Mouse (Mus musculus): ENCODE measurements at regions not wholly inside any gene's neighbourhood (a gene's known extent, or its start where the extent isn't known, plus 50 kb on each side); places are given as distances from the start of the nearest gene placed in this dataset.

GRCm38 (mm10) chr3:56764336-56764735 lies 537.5 kb downstream of the Tm4sf1 start:
- no peak for TF ChIP-seq POLR2A (IDR thresholded peaks at IDR 0.05; ENCODE audit: extremely low read depth, insufficient read depth, low read length)
- TF ChIP-seq CTCF (IDR thresholded peaks at IDR 0.05; ENCODE audit: low read depth, low read length), result no peak
- Histone ChIP-seq H3K4me3 (ENCODE audit: insufficient read depth, low read depth, low read length) (no peak overlapping the region), H3K9ac (ENCODE audit: low read depth, low read length) (no peak overlapping the region), H3K27me3 (ENCODE audit: control insufficient read depth, insufficient read depth, low read length) (no peaks in the 10 kb centered on the region), H3K79me2 (ENCODE audit: control insufficient read depth, insufficient read depth, low read length) (no peaks in the 10 kb centered on the region), H3K27ac (replicated peaks; ENCODE audit: insufficient read depth, low read depth, low read length) (no peak overlapping the region), H3K4me1 (ENCODE audit: control insufficient read depth, insufficient read depth, low read length) (no peaks in the 10 kb centered on the region), H3K36me3 (ENCODE audit: control insufficient read depth, insufficient read depth, low read length) (no peaks in the 10 kb centered on the region)
- DNase-seq (ENCODE audit: extremely low read depth, low read depth, low spot score), result no peak
- WGBS, result 79% methylated on average over 3 of the region's 3 CpGs

- no peaks in the 10 kb centered on the region for H3K36me3 ChIP-seq (ENCODE audit: control insufficient read depth, insufficient read depth, low read length)
- WGBS, result 88% methylated on average over 6 of the region's 6 CpGs
- no peaks in the 10 kb centered on the region for H3K4me1 ChIP-seq (ENCODE audit: control insufficient read depth, insufficient read depth, low read length)
- no peak overlapping the region for H3K4me3 ChIP-seq (ENCODE audit: insufficient read depth, low read depth, low read length)
- TF ChIP-seq CTCF (IDR thresholded peaks at IDR 0.05; ENCODE audit: low read depth, low read length) (no peak), POLR2A (IDR thresholded peaks at IDR 0.05; ENCODE audit: extremely low read depth, insufficient read depth, low read length) (no peak)
- H3K27me3 ChIP-seq (ENCODE audit: control insufficient read depth, insufficient read depth, low read length), result no peaks in the 10 kb centered on the region
- H3K79me2 ChIP-seq (ENCODE audit: control insufficient read depth, insufficient read depth, low read length), result no peaks in the 10 kb centered on the region
- no peak overlapping the region for H3K9ac ChIP-seq (ENCODE audit: low read depth, low read length)
- DNase-seq (ENCODE audit: extremely low read depth, low read depth, low spot score), result no peak
- no peak overlapping the region for H3K27ac ChIP-seq (replicated peaks; ENCODE audit: insufficient read depth, low read depth, low read length)
These were observed 537.9 kb downstream of the Tm4sf1 start for GRCm38 (mm10) chr3:56763896-56764295.

- no peaks in the 10 kb centered on the region for H3K36me3 ChIP-seq (ENCODE audit: control insufficient read depth, insufficient read depth, low read length)
- no peak overlapping the region for H3K9ac ChIP-seq (ENCODE audit: low read depth, low read length)
- peak; percentile 55 for DNase-seq (ENCODE audit: extremely low read depth, low read depth, low spot score)
- 15% methylated on average over 3 of the region's 3 CpGs for WGBS
- no peaks in the 10 kb centered on the region for H3K79me2 ChIP-seq (ENCODE audit: control insufficient read depth, insufficient read depth, low read length)
- no peaks in the 10 kb centered on the region for H3K27me3 ChIP-seq (ENCODE audit: control insufficient read depth, insufficient read depth, low read length)
- no peaks in the 10 kb centered on the region for H3K4me1 ChIP-seq (ENCODE audit: control insufficient read depth, insufficient read depth, low read length)
- no peak overlapping the region for H3K4me3 ChIP-seq (ENCODE audit: insufficient read depth, low read depth, low read length)
- H3K27ac ChIP-seq (replicated peaks; ENCODE audit: insufficient read depth, low read depth, low read length), result no peak overlapping the region
- TF ChIP-seq POLR2A (IDR thresholded peaks at IDR 0.05; ENCODE audit: extremely low read depth, insufficient read depth, low read length) (no peak), CTCF (IDR thresholded peaks at IDR 0.05; ENCODE audit: low read depth, low read length) (peak; percentile 73)
These were observed 548.1 kb downstream of the Tm4sf1 start for GRCm38 (mm10) chr3:56753654-56754053.

GRCm38 (mm10) chr3:56751926-56752325 lies 549.9 kb downstream of the Tm4sf1 start:
- Histone ChIP-seq H3K79me2 (ENCODE audit: control insufficient read depth, insufficient read depth, low read length) (no peaks in the 10 kb centered on the region), H3K27ac (replicated peaks; ENCODE audit: insufficient read depth, low read depth, low read length) (no peak overlapping the region), H3K4me3 (ENCODE audit: insufficient read depth, low read depth, low read length) (no peak overlapping the region), H3K9ac (ENCODE audit: low read depth, low read length) (no peak overlapping the region), H3K4me1 (ENCODE audit: control insufficient read depth, insufficient read depth, low read length) (no peaks in the 10 kb centered on the region), H3K27me3 (ENCODE audit: control insufficient read depth, insufficient read depth, low read length) (no peaks in the 10 kb centered on the region), H3K36me3 (ENCODE audit: control insufficient read depth, insufficient read depth, low read length) (no peaks in the 10 kb centered on the region)
- no peak for TF ChIP-seq CTCF (IDR thresholded peaks at IDR 0.05; ENCODE audit: low read depth, low read length)
- no peak for TF ChIP-seq POLR2A (IDR thresholded peaks at IDR 0.05; ENCODE audit: extremely low read depth, insufficient read depth, low read length)
- DNase-seq (ENCODE audit: extremely low read depth, low read depth, low spot score), result no peak
- 92% methylated on average over 1 of the region's 1 CpGs for WGBS

- TF ChIP-seq CTCF (IDR thresholded peaks at IDR 0.05; ENCODE audit: low read depth, low read length) (no peak), POLR2A (IDR thresholded peaks at IDR 0.05; ENCODE audit: extremely low read depth, insufficient read depth, low read length) (no peak)
- H3K27ac ChIP-seq (replicated peaks; ENCODE audit: insufficient read depth, low read depth, low read length), result no peak overlapping the region
- H3K27me3 ChIP-seq (ENCODE audit: control insufficient read depth, insufficient read depth, low read length), result no peaks in the 10 kb centered on the region; the same call in 1 of the 2 replicates
- DNase-seq (ENCODE audit: extremely low read depth, low read depth, low spot score), result no peak
- H3K4me3 ChIP-seq (ENCODE audit: insufficient read depth, low read depth, low read length), result no peak overlapping the region
- no peaks in the 10 kb centered on the region for H3K4me1 ChIP-seq (ENCODE audit: control insufficient read depth, insufficient read depth, low read length)
- H3K79me2 ChIP-seq (ENCODE audit: control insufficient read depth, insufficient read depth, low read length), result no peaks in the 10 kb centered on the region
- no peaks in the 10 kb centered on the region for H3K36me3 ChIP-seq (ENCODE audit: control insufficient read depth, insufficient read depth, low read length)
- H3K9ac ChIP-seq (ENCODE audit: low read depth, low read length), result no peak overlapping the region
These were observed 557.4 kb upstream of the Nbea start for GRCm38 (mm10) chr3:56740902-56741301.

GRCm38 (mm10) chr3:56739451-56739850 lies 556.0 kb upstream of the Nbea start:
- no peak for TF ChIP-seq POLR2A (IDR thresholded peaks at IDR 0.05; ENCODE audit: extremely low read depth, insufficient read depth, low read length)
- TF ChIP-seq CTCF (IDR thresholded peaks at IDR 0.05; ENCODE audit: low read depth, low read length), result no peak
- Histone ChIP-seq H3K36me3 (ENCODE audit: control insufficient read depth, insufficient read depth, low read length) (no peaks in the 10 kb centered on the region), H3K4me1 (ENCODE audit: control insufficient read depth, insufficient read depth, low read length) (no peaks in the 10 kb centered on the region), H3K9ac (ENCODE audit: low read depth, low read length) (no peak overlapping the region), H3K27ac (replicated peaks; ENCODE audit: insufficient read depth, low read depth, low read length) (no peak overlapping the region), H3K4me3 (ENCODE audit: insufficient read depth, low read depth, low read length) (no peak overlapping the region), H3K27me3 (ENCODE audit: control insufficient read depth, insufficient read depth, low read length) (no peaks in the 10 kb centered on the region; the same call in 1 of the 2 replicates), H3K79me2 (ENCODE audit: control insufficient read depth, insufficient read depth, low read length) (no peaks in the 10 kb centered on the region)
- no peak for DNase-seq (ENCODE audit: extremely low read depth, low read depth, low spot score)
- 76% methylated on average over 3 of the region's 3 CpGs for WGBS

Data from liver, adult 2 months (tissue).